Comparison of ENCODE assay signal across 10 mouse cellular contexts in genomic region chr2:32655394-32655744, GRCm38 (mm10). TPM values are rescaled to one million over a fixed set of nuclear protein-coding genes. Genes with fewer than 3 reads are reported as not detected.
DNase-seq lines count a peak whose midpoint lies in the region; ATAC-seq and TF ChIP-seq lines count a peak whose summit lies in the region.
"Had no signal": no experiment of that assay in that cellular context is flagged by ENCODE, and none has a peak within 500 bp of the region (broad histone marks: within the 10 kb centered on the region; RNA-seq: fewer than 3 reads in every experiment).

No protein-coding gene starts in this region.

- H3K27ac ChIP-seq in heart, embryonic 15.5 days: peak overlapping the region; percentile 64
- peak overlapping the region; percentile 33; the same call in 1 of the 2 replicates for H3K27ac ChIP-seq in spleen, adult 2 months (ENCODE audit: insufficient read depth, low read length)
- peak overlapping the region; percentile 89 for H3K27ac ChIP-seq in limb, embryonic 10.5 days
- no peak overlapping the region for H3K27ac ChIP-seq in forebrain, embryonic 14.5 days (ENCODE audit: low read depth, low read length)

- H3K36me3 ChIP-seq in heart, embryonic 15.5 days: peaks cover 10% of the 10 kb centered on the region; the same call in 1 of the 2 replicates
- no peaks in the 10 kb centered on the region for H3K36me3 ChIP-seq in spleen, adult 2 months (ENCODE audit: control insufficient read depth, insufficient read depth, low read length)
- no peaks in the 10 kb centered on the region for H3K36me3 ChIP-seq in limb, embryonic 10.5 days
- H3K36me3 ChIP-seq in forebrain, embryonic 14.5 days (ENCODE audit: control insufficient read depth, insufficient read depth, low read length): no peaks in the 10 kb centered on the region

- DNase-seq in heart, postnatal 25 days (ENCODE audit: low spot score): no peak
- DNase-seq in spleen, adult 2 months (ENCODE audit: low read depth in 1 of 2, low spot score in 2 of 2): no peak
- DNase-seq in spleen, adult 12 weeks (ENCODE audit: low spot score): no peak
- no peak for DNase-seq in limb, embryonic 10.5 days (ENCODE audit: low spot score)
- no peak for DNase-seq in right cerebral cortex, adult 2 months (ENCODE audit: low spot score in 2 of 2)
- DNase-seq in cerebellum, adult 8-10 months: no peak
- DNase-seq in forebrain, embryonic 14.5 days (ENCODE audit: low spot score): no peak

- 69% methylated on average over 3 of the region's 3 CpGs for WGBS in heart, embryonic 15.5 days
- 55% methylated on average over 3 of the region's 3 CpGs for WGBS in spleen, adult 2 months
- 83% methylated on average over 3 of the region's 3 CpGs for WGBS in limb, embryonic 10.5 days
- 92% methylated on average over 3 of the region's 3 CpGs for whole genome bisulfite sequencing in forebrain, embryonic 14.5 days

- ATAC-seq in heart, embryonic 15.5 days (replicated peaks; ENCODE audit: insufficient number of reproducible peaks, insufficient read depth, low FRiP score, low read depth): no peak
- no peak for ATAC-seq in forebrain, embryonic 14.5 days
- ATAC-seq: midbrain, embryonic 16.5 days had no signal

- no peaks in the 10 kb centered on the region for H3K9me3 ChIP-seq in heart, embryonic 15.5 days (replicated peaks)
- H3K9me3 ChIP-seq in limb, embryonic 10.5 days (replicated peaks): no peaks in the 10 kb centered on the region
- H3K9me3 ChIP-seq in forebrain, embryonic 14.5 days (replicated peaks; ENCODE audit: control insufficient read depth, low read length): no peaks in the 10 kb centered on the region

- TF ChIP-seq POLR2A in spleen, adult 2 months (IDR thresholded peaks at IDR 0.05; ENCODE audit: low read depth, low read length): no peak

- no peak overlapping the region; the same call in 1 of the 2 replicates for H3K4me2 ChIP-seq in heart, embryonic 15.5 days
- no peak overlapping the region for H3K4me2 ChIP-seq in forebrain, embryonic 14.5 days (ENCODE audit: low read length)

- no peak for TF ChIP-seq CTCF in spleen, adult 2 months (IDR thresholded peaks at IDR 0.05; ENCODE audit: extremely low read depth, insufficient read depth, insufficient read length, insufficient replicate concordance)

- H3K9ac ChIP-seq in heart, embryonic 15.5 days: no peak overlapping the region
- H3K9ac ChIP-seq in forebrain, embryonic 14.5 days (ENCODE audit: low read length): no peak overlapping the region

- intact Hi-C loops in heart, postnatal 25 days (cut with DNase I): loop anchor here (2.0 kb wide), 1 partner anchor 15 kb away; no protein-coding TSS in a partner anchor

- peaks cover 37% of the 10 kb centered on the region for H3K4me1 ChIP-seq in heart, embryonic 15.5 days (replicated peaks)
- H3K4me1 ChIP-seq in spleen, adult 2 months (ENCODE audit: control insufficient read depth, insufficient read depth, insufficient read length): peaks cover 11% of the 10 kb centered on the region; the same call in 1 of the 2 replicates
- peaks cover 37% of the 10 kb centered on the region for H3K4me1 ChIP-seq in limb, embryonic 10.5 days
- no peaks in the 10 kb centered on the region for H3K4me1 ChIP-seq in forebrain, embryonic 14.5 days (ENCODE audit: control insufficient read depth, insufficient read depth, low read length)

- no peak overlapping the region for H3K4me3 ChIP-seq in heart, embryonic 15.5 days
- H3K4me3 ChIP-seq in spleen, adult 2 months (ENCODE audit: extremely low read depth, insufficient read depth, insufficient read length): no peak overlapping the region
- no peak overlapping the region for H3K4me3 ChIP-seq in limb, embryonic 10.5 days
- no peak overlapping the region for H3K4me3 ChIP-seq in forebrain, embryonic 14.5 days (ENCODE audit: low read depth, low read length)
- H3K4me3 ChIP-seq: erythroblast, embryonic 14.5 days had no signal

- no peaks in the 10 kb centered on the region for H3K27me3 ChIP-seq in heart, embryonic 15.5 days
- no peaks in the 10 kb centered on the region for H3K27me3 ChIP-seq in spleen, adult 2 months (ENCODE audit: control insufficient read depth, insufficient read depth, low read length)
- H3K27me3 ChIP-seq in limb, embryonic 10.5 days (ENCODE audit: low read depth, poor library complexity, severe bottlenecking): no peaks in the 10 kb centered on the region
- H3K27me3 ChIP-seq in forebrain, embryonic 14.5 days (replicated peaks; ENCODE audit: control insufficient read depth, insufficient read depth, low read length): no peaks in the 10 kb centered on the region

RNA-seq across cellular contexts. Expression of gene Eng, which starts 9.0 kb away (rescaled TPM):
- polyA plus RNA-seq in heart, embryonic 15.5 days (2015; fragmentation: Nextera tagmentation; extraction: Ambion mirVana): 144 and 163 TPM in 2 replicates
- total RNA-seq in heart, postnatal 25 days (2021): 100 to 1,000 TPM; 126 to 140 TPM
- 132 and 168 TPM in 2 replicates for polyA plus RNA-seq in spleen, adult 2 months (2012; rRNA removed)
- 27.9 and 28.5 TPM in 2 replicates for polyA plus RNA-seq in limb, embryonic 10.5 days (2016; fragmentation: Nextera tagmentation; extraction: Ambion mirVana)
- polyA plus RNA-seq in forebrain, embryonic 14.5 days (2014; fragmentation: Nextera tagmentation; extraction: Ambion mirVana): 15.0 and 23.1 TPM in 2 replicates

RNA-seq across cellular contexts. Expression of gene Ak1, which starts 33.8 kb away (rescaled TPM):
- polyA plus RNA-seq in heart, embryonic 15.5 days (2015; fragmentation: Nextera tagmentation; extraction: Ambion mirVana): 360 and 390 TPM in 2 replicates
- 100 to 1,000 TPM; 733 to 743 TPM for total RNA-seq in heart, postnatal 25 days (2021)
- polyA plus RNA-seq in spleen, adult 2 months (2012; rRNA removed): 6.3 and 7.4 TPM in 2 replicates
- 21.6 and 35.7 TPM in 2 replicates for polyA plus RNA-seq in limb, embryonic 10.5 days (2016; fragmentation: Nextera tagmentation; extraction: Ambion mirVana)
- polyA plus RNA-seq in forebrain, embryonic 14.5 days (2014; fragmentation: Nextera tagmentation; extraction: Ambion mirVana): 60.3 and 65.9 TPM in 2 replicates

RNA-seq across cellular contexts. Expression of gene Fpgs, which starts 48.6 kb away (rescaled TPM):
- 13.8 and 19.7 TPM in 2 replicates for polyA plus RNA-seq in heart, embryonic 15.5 days (2015; fragmentation: Nextera tagmentation; extraction: Ambion mirVana)
- 1 to 10 TPM; 4.2 to 6.0 TPM for total RNA-seq in heart, postnatal 25 days (2021)
- 34.5 and 49.5 TPM in 2 replicates for polyA plus RNA-seq in spleen, adult 2 months (2012; rRNA removed)
- 31.6 and 35.4 TPM in 2 replicates for polyA plus RNA-seq in limb, embryonic 10.5 days (2016; fragmentation: Nextera tagmentation; extraction: Ambion mirVana)
- 10.9 and 14.3 TPM in 2 replicates for polyA plus RNA-seq in forebrain, embryonic 14.5 days (2014; fragmentation: Nextera tagmentation; extraction: Ambion mirVana)

RNA-seq across cellular contexts. Expression of gene St6galnac6, which starts 55.9 kb away (rescaled TPM):
- polyA plus RNA-seq in heart, embryonic 15.5 days (2015; fragmentation: Nextera tagmentation; extraction: Ambion mirVana): 28.5 and 29.0 TPM in 2 replicates
- total RNA-seq in heart, postnatal 25 days (2021): 100 to 1,000 TPM; 104 to 110 TPM
- 22.3 and 32.4 TPM in 2 replicates for polyA plus RNA-seq in spleen, adult 2 months (2012; rRNA removed)
- polyA plus RNA-seq in limb, embryonic 10.5 days (2016; fragmentation: Nextera tagmentation; extraction: Ambion mirVana): 11.8 and 16.7 TPM in 2 replicates
- polyA plus RNA-seq in forebrain, embryonic 14.5 days (2014; fragmentation: Nextera tagmentation; extraction: Ambion mirVana): 4.7 and 5.7 TPM in 2 replicates

RNA-seq across cellular contexts. Expression of gene Cdk9, which starts 57.5 kb away (rescaled TPM):
- 45.5 and 66.6 TPM in 2 replicates for polyA plus RNA-seq in heart, embryonic 15.5 days (2015; fragmentation: Nextera tagmentation; extraction: Ambion mirVana)
- total RNA-seq in heart, postnatal 25 days (2021): 10 to 100 TPM; 23.4 to 26.4 TPM
- 125 and 154 TPM in 2 replicates for polyA plus RNA-seq in spleen, adult 2 months (2012; rRNA removed)
- polyA plus RNA-seq in limb, embryonic 10.5 days (2016; fragmentation: Nextera tagmentation; extraction: Ambion mirVana): 156 and 160 TPM in 2 replicates
- polyA plus RNA-seq in forebrain, embryonic 14.5 days (2014; fragmentation: Nextera tagmentation; extraction: Ambion mirVana): 72.9 and 75.1 TPM in 2 replicates
